Mouse (Mus musculus): ENCODE measurements around the gene Dner. TPM values are rescaled to one million over a fixed set of nuclear protein-coding genes. Genes with fewer than 3 reads are reported as not detected.

Gene Dner
- polyA plus RNA-seq, 1 experiment from 2014 or later, result 0.99 TPM

GRCm38 (mm10) chr1:84382064-84382463 lies 314.0 kb downstream of the Dner start:
- H3K4me1 ChIP-seq (ENCODE audit: control insufficient read depth, insufficient read depth, low read length), result no peaks in the 10 kb centered on the region
- WGBS (ENCODE audit: insufficient replicate concordance), result 87% methylated on average over 5 of the region's 5 CpGs
- H3K27me3 ChIP-seq (ENCODE audit: control insufficient read depth, insufficient read depth, low read length), result no peaks in the 10 kb centered on the region

GRCm38 (mm10) chr1:84380895-84381294 lies 315.1 kb downstream of the Dner start:
- H3K27me3 ChIP-seq (ENCODE audit: control insufficient read depth, insufficient read depth, low read length), result no peaks in the 10 kb centered on the region
- no peak overlapping the region for H3K9ac ChIP-seq (ENCODE audit: low read depth, low read length)
- 74% methylated on average over 3 of the region's 3 CpGs for WGBS (ENCODE audit: insufficient replicate concordance)
- H3K9me3 ChIP-seq (replicated peaks; ENCODE audit: control insufficient read depth, low read length), result no peaks in the 10 kb centered on the region
- no peak overlapping the region for H3K27ac ChIP-seq (ENCODE audit: low read depth, low read length)
- no peaks in the 10 kb centered on the region for H3K4me1 ChIP-seq (ENCODE audit: control insufficient read depth, insufficient read depth, low read length)
- no peak for ATAC-seq (replicated peaks; ENCODE audit: insufficient number of reproducible peaks, low FRiP score, low TSS enrichment)
- H3K4me3 ChIP-seq (ENCODE audit: low read depth, low read length), result no peak overlapping the region
- H3K36me3 ChIP-seq (ENCODE audit: control insufficient read depth, insufficient read depth, low read length), result no peaks in the 10 kb centered on the region
- H3K4me2 ChIP-seq, result no peak overlapping the region

More at GRCm38 (mm10) chr1:84382064-84382463, 314.0 kb downstream of the Dner start:
- Histone ChIP-seq H3K4me2 (no peak overlapping the region), H3K9me3 (replicated peaks; ENCODE audit: control insufficient read depth, low read length) (no peaks in the 10 kb centered on the region; the same call in 1 of the 2 replicates), H3K27ac (ENCODE audit: low read depth, low read length) (no peak overlapping the region), H3K4me3 (ENCODE audit: low read depth, low read length) (no peak overlapping the region), H3K36me3 (ENCODE audit: control insufficient read depth, insufficient read depth, low read length) (no peaks in the 10 kb centered on the region), H3K9ac (ENCODE audit: low read depth, low read length) (no peak overlapping the region)
- ATAC-seq (replicated peaks; ENCODE audit: insufficient number of reproducible peaks, low FRiP score, low TSS enrichment), result no peak

GRCm38 (mm10) chr1:84367733-84368132 lies 328.3 kb downstream of the Dner start:
- no peaks in the 10 kb centered on the region for H3K36me3 ChIP-seq (ENCODE audit: control insufficient read depth, insufficient read depth, low read length)
- no peaks in the 10 kb centered on the region for H3K9me3 ChIP-seq (replicated peaks; ENCODE audit: control insufficient read depth, low read length)
- no peak overlapping the region for H3K27ac ChIP-seq (ENCODE audit: low read depth, low read length)
- H3K9ac ChIP-seq (ENCODE audit: low read depth, low read length), result no peak overlapping the region
- no peak overlapping the region for H3K4me3 ChIP-seq (ENCODE audit: low read depth, low read length)
- no peak for ATAC-seq (replicated peaks; ENCODE audit: insufficient number of reproducible peaks, low FRiP score, low TSS enrichment)
- H3K27me3 ChIP-seq (ENCODE audit: control insufficient read depth, insufficient read depth, low read length), result no peaks in the 10 kb centered on the region
- WGBS (ENCODE audit: insufficient replicate concordance), result 65% methylated on average over 3 of the region's 3 CpGs
- H3K4me2 ChIP-seq, result no peak overlapping the region
- no peaks in the 10 kb centered on the region for H3K4me1 ChIP-seq (ENCODE audit: control insufficient read depth, insufficient read depth, low read length)

- 60% methylated on average over 3 of the region's 3 CpGs for WGBS (ENCODE audit: insufficient replicate concordance)
- Histone ChIP-seq H3K4me1 (ENCODE audit: control insufficient read depth, insufficient read depth, low read length) (no peaks in the 10 kb centered on the region), H3K36me3 (ENCODE audit: control insufficient read depth, insufficient read depth, low read length) (no peaks in the 10 kb centered on the region), H3K9ac (ENCODE audit: low read depth, low read length) (no peak overlapping the region), H3K4me3 (ENCODE audit: low read depth, low read length) (no peak overlapping the region), H3K4me2 (no peak overlapping the region), H3K9me3 (replicated peaks; ENCODE audit: control insufficient read depth, low read length) (no peaks in the 10 kb centered on the region), H3K27me3 (ENCODE audit: control insufficient read depth, insufficient read depth, low read length) (no peaks in the 10 kb centered on the region), H3K27ac (ENCODE audit: low read depth, low read length) (no peak overlapping the region)
- no peak for ATAC-seq (replicated peaks; ENCODE audit: insufficient number of reproducible peaks, low FRiP score, low TSS enrichment)
Observed at GRCm38 (mm10) chr1:84366553-84366952, 329.5 kb downstream of the Dner start.

GRCm38 (mm10) chr1:84363967-84364366 lies 332.1 kb downstream of the Dner start, which contains the start of gene Pid1:
TSS of gene Pid1 (minus strand) at chr1:84364180.
- Histone ChIP-seq H3K9ac (ENCODE audit: low read depth, low read length) (no peak within 1 kb of the TSS), H3K27me3 (ENCODE audit: control insufficient read depth, insufficient read depth, low read length) (no peaks in the 10 kb centered on the region), H3K4me3 (ENCODE audit: low read depth, low read length) (no peak within 1 kb of the TSS), H3K36me3 (ENCODE audit: control insufficient read depth, insufficient read depth, low read length) (no peaks in the 10 kb centered on the region), H3K9me3 (replicated peaks; ENCODE audit: control insufficient read depth, low read length) (no peaks in the 10 kb centered on the region), H3K4me1 (ENCODE audit: control insufficient read depth, insufficient read depth, low read length) (no peaks in the 10 kb centered on the region), H3K4me2 (no peak within 1 kb of the TSS), H3K27ac (ENCODE audit: low read depth, low read length) (no peak within 1 kb of the TSS)
- WGBS (ENCODE audit: insufficient replicate concordance), result 87% methylated on average over 8 of the region's 8 CpGs
- no peak for ATAC-seq (replicated peaks; ENCODE audit: insufficient number of reproducible peaks, low FRiP score, low TSS enrichment)

- 83% methylated on average over 7 of the region's 7 CpGs for WGBS (ENCODE audit: insufficient replicate concordance)
- no peak overlapping the region for H3K4me2 ChIP-seq
- no peaks in the 10 kb centered on the region for H3K9me3 ChIP-seq (replicated peaks; ENCODE audit: control insufficient read depth, low read length)
- H3K4me1 ChIP-seq (ENCODE audit: control insufficient read depth, insufficient read depth, low read length), result no peaks in the 10 kb centered on the region
- H3K4me3 ChIP-seq (ENCODE audit: low read depth, low read length), result no peak overlapping the region
- no peak for ATAC-seq (replicated peaks; ENCODE audit: insufficient number of reproducible peaks, low FRiP score, low TSS enrichment)
- no peaks in the 10 kb centered on the region for H3K27me3 ChIP-seq (ENCODE audit: control insufficient read depth, insufficient read depth, low read length)
- H3K9ac ChIP-seq (ENCODE audit: low read depth, low read length), result no peak overlapping the region
- no peak overlapping the region for H3K27ac ChIP-seq (ENCODE audit: low read depth, low read length)
- H3K36me3 ChIP-seq (ENCODE audit: control insufficient read depth, insufficient read depth, low read length), result no peaks in the 10 kb centered on the region
Observed at GRCm38 (mm10) chr1:84362709-84363617, 333.1 kb downstream of the Dner start.

GRCm38 (mm10) chr1:84362209-84362608 lies 333.8 kb downstream of the Dner start:
- no peak overlapping the region for H3K9ac ChIP-seq (ENCODE audit: low read depth, low read length)
- H3K27ac ChIP-seq (ENCODE audit: low read depth, low read length), result no peak overlapping the region
- no peak overlapping the region for H3K4me3 ChIP-seq (ENCODE audit: low read depth, low read length)
- H3K27me3 ChIP-seq (ENCODE audit: control insufficient read depth, insufficient read depth, low read length), result no peaks in the 10 kb centered on the region
- no peaks in the 10 kb centered on the region for H3K36me3 ChIP-seq (ENCODE audit: control insufficient read depth, insufficient read depth, low read length)
- H3K4me2 ChIP-seq, result no peak overlapping the region
- H3K4me1 ChIP-seq (ENCODE audit: control insufficient read depth, insufficient read depth, low read length), result no peaks in the 10 kb centered on the region
- WGBS (ENCODE audit: insufficient replicate concordance), result 71% methylated on average over 1 of the region's 1 CpGs
- no peaks in the 10 kb centered on the region for H3K9me3 ChIP-seq (replicated peaks; ENCODE audit: control insufficient read depth, low read length)
- ATAC-seq (replicated peaks; ENCODE audit: insufficient number of reproducible peaks, low FRiP score, low TSS enrichment), result no peak

GRCm38 (mm10) chr1:84361389-84361788 lies 334.6 kb downstream of the Dner start:
- Histone ChIP-seq H3K9me3 (replicated peaks; ENCODE audit: control insufficient read depth, low read length) (no peaks in the 10 kb centered on the region), H3K27ac (ENCODE audit: low read depth, low read length) (no peak overlapping the region), H3K4me1 (ENCODE audit: control insufficient read depth, insufficient read depth, low read length) (no peaks in the 10 kb centered on the region), H3K4me3 (ENCODE audit: low read depth, low read length) (no peak overlapping the region), H3K4me2 (no peak overlapping the region), H3K27me3 (ENCODE audit: control insufficient read depth, insufficient read depth, low read length) (no peaks in the 10 kb centered on the region), H3K9ac (ENCODE audit: low read depth, low read length) (no peak overlapping the region), H3K36me3 (ENCODE audit: control insufficient read depth, insufficient read depth, low read length) (no peaks in the 10 kb centered on the region)
- WGBS (ENCODE audit: insufficient replicate concordance), result 62% methylated on average over 3 of the region's 3 CpGs
- ATAC-seq (replicated peaks; ENCODE audit: insufficient number of reproducible peaks, low FRiP score, low TSS enrichment), result no peak

Measured in heart, embryonic 11.5 days (tissue).